Mouse (Mus musculus): ENCODE measurements around the gene Leap2. TPM values are rescaled to one million over a fixed set of nuclear protein-coding genes. Genes with fewer than 3 reads are reported as not detected.

Leap2 gene
- total and polyA plus RNA-seq, 2 experiments from 2014 or later, result not detected

DNA sequence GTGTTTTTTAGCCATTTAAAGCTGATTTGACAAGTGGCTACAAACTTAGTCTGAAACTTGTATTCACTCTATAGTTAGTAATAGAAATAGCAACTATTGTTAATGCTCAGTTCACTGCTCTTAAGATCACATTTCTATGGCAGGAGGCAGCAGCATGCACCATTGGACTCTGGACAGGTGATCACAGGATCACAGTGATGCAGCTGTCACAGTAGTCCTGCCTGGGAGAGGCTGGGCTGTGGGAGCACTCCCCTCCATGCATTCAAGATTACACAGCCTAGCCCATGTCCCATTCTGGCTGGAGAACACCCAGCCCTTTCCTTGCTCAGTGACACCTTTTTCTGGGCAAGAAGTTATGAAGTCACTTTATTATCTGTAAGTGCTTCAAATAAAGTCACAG is 4.9 kb downstream of the Leap2 start:
- no peak for ATAC-seq (ENCODE audit: low FRiP score)
- no peak for DNase-seq (ENCODE audit: low spot score)
- Histone ChIP-seq H3K4me3 (ENCODE audit: low read depth, low read length) (no peak overlapping the region), H3K27ac (ENCODE audit: low read depth, low read length) (no peak overlapping the region), H3K4me2 (ENCODE audit: low read depth, low read length, poor library complexity, severe bottlenecking) (no peak overlapping the region), H3K4me1 (ENCODE audit: insufficient read depth, low read length) (no peaks in the 10 kb centered on the region), H3K36me3 (ENCODE audit: insufficient read depth, low read length) (peaks cover 58% of the 10 kb centered on the region), H3K9me3 (ENCODE audit: low read length) (no peaks in the 10 kb centered on the region), H3K9ac (replicated peaks; ENCODE audit: low read length, poor library complexity, severe bottlenecking) (no peak overlapping the region), H3K27me3 (ENCODE audit: insufficient read depth, low read length) (no peaks in the 10 kb centered on the region)
- no peak for TF ChIP-seq CTCF (IDR thresholded peaks at IDR 0.05)

DNA sequence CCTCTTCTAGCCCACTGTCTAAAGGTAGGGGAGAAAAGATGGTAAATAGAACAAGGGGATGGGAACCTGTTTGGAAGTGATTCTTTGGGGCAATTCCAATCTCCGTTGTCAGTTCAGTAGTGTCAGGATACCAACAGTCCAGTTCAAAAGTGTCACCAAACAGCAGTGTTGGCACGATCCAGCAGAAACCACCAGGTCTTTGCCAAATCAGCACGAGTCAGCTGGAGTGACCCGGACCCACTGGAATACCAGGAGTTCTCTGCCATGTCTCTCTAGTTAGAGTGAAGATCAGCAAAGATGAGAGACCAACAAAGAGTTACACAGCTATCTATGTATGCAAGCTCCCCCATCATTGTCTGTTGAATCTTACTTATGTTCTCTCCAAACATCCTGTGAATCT is 9.1 kb downstream of the Leap2 start:
- H3K4me1 ChIP-seq (ENCODE audit: insufficient read depth, low read length), result no peaks in the 10 kb centered on the region
- ATAC-seq (ENCODE audit: low FRiP score) (no peak), DNase-seq (ENCODE audit: low spot score) (no peak)
- H3K9ac ChIP-seq (replicated peaks; ENCODE audit: low read length, poor library complexity, severe bottlenecking), result no peak overlapping the region
- H3K4me2 ChIP-seq (ENCODE audit: low read depth, low read length, poor library complexity, severe bottlenecking), result no peak overlapping the region
- H3K27me3 ChIP-seq (ENCODE audit: insufficient read depth, low read length), result no peaks in the 10 kb centered on the region
- no peak for TF ChIP-seq CTCF (IDR thresholded peaks at IDR 0.05)
- 97% methylated on average over 4 of the region's 4 CpGs for WGBS
- no peak overlapping the region for H3K4me3 ChIP-seq (ENCODE audit: low read depth, low read length)
- H3K9me3 ChIP-seq (ENCODE audit: low read length), result no peaks in the 10 kb centered on the region
- peaks cover 73% of the 10 kb centered on the region for H3K36me3 ChIP-seq (ENCODE audit: insufficient read depth, low read length)
- no peak overlapping the region for H3K27ac ChIP-seq (ENCODE audit: low read depth, low read length)

- Histone ChIP-seq H3K9me3 (ENCODE audit: low read length) (no peaks in the 10 kb centered on the region), H3K4me2 (ENCODE audit: low read depth, low read length, poor library complexity, severe bottlenecking) (no peak overlapping the region), H3K9ac (replicated peaks; ENCODE audit: low read length, poor library complexity, severe bottlenecking) (no peak overlapping the region), H3K4me3 (ENCODE audit: low read depth, low read length) (no peak overlapping the region), H3K36me3 (ENCODE audit: insufficient read depth, low read length) (peaks cover 65% of the 10 kb centered on the region), H3K27ac (ENCODE audit: low read depth, low read length) (no peak overlapping the region), H3K4me1 (ENCODE audit: insufficient read depth, low read length) (no peaks in the 10 kb centered on the region), H3K27me3 (ENCODE audit: insufficient read depth, low read length) (no peaks in the 10 kb centered on the region)
- ATAC-seq (ENCODE audit: low FRiP score) (no peak), DNase-seq (ENCODE audit: low spot score) (peak; percentile 41)
- peak; percentile 76 for TF ChIP-seq CTCF (IDR thresholded peaks at IDR 0.05)
Measured at GRCm38 (mm10) chr11:53411738-53412137, 11.2 kb downstream of the Leap2 start.

- peaks cover 52% of the 10 kb centered on the region for H3K36me3 ChIP-seq (ENCODE audit: insufficient read depth, low read length)
- ATAC-seq (ENCODE audit: low FRiP score), result no peak
- no peak for TF ChIP-seq CTCF (IDR thresholded peaks at IDR 0.05)
- H3K27me3 ChIP-seq (ENCODE audit: insufficient read depth, low read length), result no peaks in the 10 kb centered on the region
- no peak overlapping the region for H3K4me3 ChIP-seq (ENCODE audit: low read depth, low read length)
- DNase-seq (ENCODE audit: low spot score), result no peak
- no peaks in the 10 kb centered on the region for H3K9me3 ChIP-seq (ENCODE audit: low read length)
- 100% methylated on average over 1 of the region's 1 CpGs for WGBS
- no peaks in the 10 kb centered on the region for H3K4me1 ChIP-seq (ENCODE audit: insufficient read depth, low read length)
- H3K9ac ChIP-seq (replicated peaks; ENCODE audit: low read length, poor library complexity, severe bottlenecking), result no peak overlapping the region
- no peak overlapping the region for H3K27ac ChIP-seq (ENCODE audit: low read depth, low read length)
- no peak overlapping the region for H3K4me2 ChIP-seq (ENCODE audit: low read depth, low read length, poor library complexity, severe bottlenecking)
Measured at GRCm38 (mm10) chr11:53403638-53404037, 19.3 kb downstream of the Leap2 start.

DNA sequence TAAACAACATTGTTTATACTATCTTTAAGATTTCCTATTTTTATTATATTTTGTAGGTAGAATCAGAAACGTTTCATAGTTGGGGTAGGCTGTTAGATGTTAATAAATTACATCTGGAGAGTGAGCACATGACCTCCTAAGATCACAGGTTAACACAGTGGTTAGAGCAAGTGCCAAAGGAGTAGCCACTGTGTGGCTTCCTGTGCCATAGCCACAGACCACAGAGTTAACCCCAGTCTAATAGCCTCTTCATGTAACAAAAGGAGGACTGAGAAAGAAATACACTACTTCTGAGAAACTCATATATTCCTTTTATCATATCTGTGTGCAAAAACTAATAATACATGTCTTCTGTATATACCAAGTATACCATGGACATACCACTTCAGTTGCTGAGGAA is 29.1 kb downstream of the Leap2 start:
- TF ChIP-seq CTCF (IDR thresholded peaks at IDR 0.05), result no peak
- ATAC-seq (ENCODE audit: low FRiP score) (no peak), DNase-seq (ENCODE audit: low spot score) (no peak)
- Histone ChIP-seq H3K4me3 (ENCODE audit: low read depth, low read length) (no peak overlapping the region), H3K27me3 (ENCODE audit: insufficient read depth, low read length) (no peaks in the 10 kb centered on the region), H3K36me3 (ENCODE audit: insufficient read depth, low read length) (peaks cover 17% of the 10 kb centered on the region), H3K27ac (ENCODE audit: low read depth, low read length) (no peak overlapping the region), H3K4me2 (ENCODE audit: low read depth, low read length, poor library complexity, severe bottlenecking) (no peak overlapping the region), H3K4me1 (ENCODE audit: insufficient read depth, low read length) (no peaks in the 10 kb centered on the region), H3K9me3 (ENCODE audit: low read length) (no peaks in the 10 kb centered on the region), H3K9ac (replicated peaks; ENCODE audit: low read length, poor library complexity, severe bottlenecking) (no peak overlapping the region)
- 96% methylated on average over 1 of the region's 1 CpGs for WGBS

GRCm38 (mm10) chr11:53383758-53384428 is 39.1 kb downstream of the Leap2 start:
- H3K4me1 ChIP-seq (ENCODE audit: insufficient read depth, low read length), result no peaks in the 10 kb centered on the region
- no peak overlapping the region for H3K27ac ChIP-seq (ENCODE audit: low read depth, low read length)
- DNase-seq (ENCODE audit: low spot score) (no peak), ATAC-seq (ENCODE audit: low FRiP score) (no peak)
- 93% methylated on average over 2 of the region's 2 CpGs for WGBS
- TF ChIP-seq CTCF (IDR thresholded peaks at IDR 0.05), result no peak
- H3K4me2 ChIP-seq (ENCODE audit: low read depth, low read length, poor library complexity, severe bottlenecking), result no peak overlapping the region
- H3K9me3 ChIP-seq (ENCODE audit: low read length), result no peaks in the 10 kb centered on the region
- no peak overlapping the region for H3K9ac ChIP-seq (replicated peaks; ENCODE audit: low read length, poor library complexity, severe bottlenecking)
- H3K36me3 ChIP-seq (ENCODE audit: insufficient read depth, low read length), result peaks cover 12% of the 10 kb centered on the region; the same call in 1 of the 2 replicates
- H3K27me3 ChIP-seq (ENCODE audit: insufficient read depth, low read length), result no peaks in the 10 kb centered on the region
- H3K4me3 ChIP-seq (ENCODE audit: low read depth, low read length), result no peak overlapping the region

Data from midbrain, postnatal 0 days (tissue).